Mouse (Mus musculus) liver, embryonic 18 days (tissue): ENCODE data around the gene Plin2. TPM values are rescaled to one million over a fixed set of nuclear protein-coding genes. Genes with fewer than 3 reads are reported as not detected.

Source experiments
- polyA plus RNA-seq: library from polyadenylated mRNA; depleted of rRNA; stranded (reverse); fragments of >200 nt; gene quantifications from 2 replicates; pipeline ENCODE4 v1.2.3, GENCODE M21; 2012; rRNA removed

Gene Plin2
- polyA plus RNA-seq, result 161 and 208 TPM in 2 replicates

DNA sequence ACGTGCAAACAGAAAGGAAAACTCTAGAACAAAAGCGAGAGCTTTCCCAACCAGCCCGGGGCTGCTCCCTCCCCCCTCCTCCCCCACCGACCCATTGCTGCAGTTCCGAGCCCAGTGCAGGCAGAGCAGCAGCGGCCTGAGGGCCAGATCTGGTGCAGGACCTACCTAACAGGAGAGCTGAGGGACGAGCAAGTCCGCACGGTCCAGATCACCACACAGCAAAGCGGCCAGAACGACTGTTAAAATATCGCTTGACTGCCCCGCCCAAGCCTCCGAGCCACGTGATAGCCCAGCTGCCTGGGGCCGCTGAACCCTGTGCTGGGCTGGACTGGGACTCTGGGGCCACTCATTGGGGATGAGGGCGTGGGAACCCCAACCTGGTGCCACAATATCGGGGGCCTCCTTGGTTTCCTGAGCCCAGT, at the start of gene Plin2:
Gene Plin2, minus strand, starts transcription at position 281 of the 422 bp plus-strand sequence.

DNA sequence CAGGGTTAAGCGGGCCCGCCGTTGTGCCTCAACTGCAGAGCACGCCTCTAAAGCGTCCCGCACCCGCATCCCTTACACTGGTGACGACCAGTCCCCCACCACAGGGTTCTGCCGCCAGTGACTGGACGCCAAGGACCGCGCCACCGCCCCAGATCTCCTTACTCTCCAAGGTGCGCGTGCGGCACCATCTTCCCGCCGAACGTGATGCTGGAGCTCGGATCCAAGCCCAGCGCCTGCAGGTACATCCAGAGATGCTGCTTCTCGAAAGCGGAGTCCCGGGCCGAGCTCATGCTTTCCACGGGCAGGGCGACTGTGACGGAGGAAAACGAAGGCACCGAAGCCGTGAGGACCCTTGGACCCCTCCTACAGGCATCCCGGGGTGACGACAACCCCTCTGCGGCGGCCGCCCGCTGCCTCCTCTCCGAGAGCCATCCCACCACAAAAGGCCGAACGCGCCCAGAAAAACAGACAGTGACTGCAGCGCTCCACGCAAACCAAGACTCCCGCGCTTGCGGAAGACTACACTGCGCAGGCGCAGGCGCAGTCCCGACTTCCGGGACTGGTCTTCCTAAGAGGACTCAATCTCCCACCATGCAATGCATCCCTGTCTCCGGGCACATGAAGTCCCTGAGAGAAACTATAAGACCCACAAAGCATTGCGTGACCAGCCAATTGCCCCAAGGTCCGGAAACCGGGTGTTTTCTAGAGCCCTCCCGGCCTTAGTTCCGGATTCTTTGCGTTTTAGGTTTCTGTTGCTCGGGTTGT, 58.2 kb downstream of the Plin2 start, which contains the start of gene Haus6:
Gene Haus6, minus strand, starts transcription at position 532 of the 765 bp plus-strand sequence.

Other genes with a start within 250 kb of the Plin2 start
- gene Saxo1, start 111.7 kb downstream of the Plin2 start, polyA plus RNA-seq, result not detected in 2 replicates
- 33.8 and 35.6 TPM in 2 replicates for gene Rraga, start 94.4 kb downstream of the Plin2 start, polyA plus RNA-seq
- gene Haus6, start 58.0 kb downstream of the Plin2 start, polyA plus RNA-seq, result 2.7 and 2.8 TPM in 2 replicates
- gene Dennd4c, start 78.5 kb upstream of the Plin2 start, polyA plus RNA-seq, result 3.3 and 3.6 TPM in 2 replicates
- 998 and 1,277 TPM in 2 replicates for gene Rps6, start 187.4 kb upstream of the Plin2 start, polyA plus RNA-seq
- gene Acer2, start 204.3 kb upstream of the Plin2 start, polyA plus RNA-seq, result 12.9 and 13.7 TPM in 2 replicates